Mouse (Mus musculus): Measurements from ENCODE around the gene Gprc5a. TPM values are rescaled to one million over a fixed set of nuclear protein-coding genes. Genes with fewer than 3 reads are reported as not detected.

Gene Gprc5a
- total and polyA plus RNA-seq, 3 experiments: 0.08 to 0.59 TPM; not detected in 1

- TF ChIP-seq SMC3 (IDR thresholded peaks at IDR 0.05; ENCODE audit: low read depth, low read length): no peak
- no peak for TF ChIP-seq ZNF384 (IDR thresholded peaks at IDR 0.05; ENCODE audit: low read depth, low read length)
- no peak for TF ChIP-seq MAFK (IDR thresholded peaks at IDR 0.05; ENCODE audit: insufficient replicate concordance, low read length)
- no peak for TF ChIP-seq IRF4 (IDR thresholded peaks at IDR 0.05; ENCODE audit: low read depth, low read length)
- no peak for TF ChIP-seq ELF1 (IDR thresholded peaks at IDR 0.05; ENCODE audit: low read depth, low read length)
- TF ChIP-seq TCF12 (IDR thresholded peaks at IDR 0.05; ENCODE audit: low read depth, low read length): no peak
- no peak for TF ChIP-seq SIN3A (IDR thresholded peaks at IDR 0.05; ENCODE audit: low read length)
- no peak for TF ChIP-seq ZKSCAN1 (IDR thresholded peaks at IDR 0.05; ENCODE audit: borderline replicate concordance, low read depth, low read length)
- dilution Hi-C loops (cut with MboI; ENCODE audit: extremely low pct_ligation_motif_present, extremely low pct_unique_long_range_greater_than_20kb, low sequenced_read_pairs): no loop called here
Observed at GRCm38 (mm10) chr6:135019564-135019963, 45.9 kb upstream of the Gprc5a start.

GRCm38 (mm10) chr6:135021633-135022032 lies 43.8 kb upstream of the Gprc5a start:
- no peaks in the 10 kb centered on the region for H3K9me3 ChIP-seq (replicated peaks; ENCODE audit: low read length)
- in situ Hi-C loops (cut with MboI; ENCODE audit: low pct_ligation_motif_present, low pct_unique_long_range_greater_than_20kb, low sequenced_read_pairs): no loop called here
- TF ChIP-seq KAT2A (IDR thresholded peaks at IDR 0.05; ENCODE audit: insufficient replicate concordance, low read length) (no peak), MYC (IDR thresholded peaks at IDR 0.05; ENCODE audit: low read depth, low read length) (no peak), ETS1 (conservative IDR thresholded peaks at IDR 0.05; ENCODE audit: low read depth, low read length) (no peak), USF2 (conservative IDR thresholded peaks at IDR 0.05; ENCODE audit: low read depth, low read length) (no peak), ZC3H11A (IDR thresholded peaks at IDR 0.05; ENCODE audit: low read depth, low read length) (no peak), TBP (conservative IDR thresholded peaks at IDR 0.05; ENCODE audit: low read depth, low read length) (no peak), UBTF (IDR thresholded peaks at IDR 0.05; ENCODE audit: low read depth, low read length) (no peak), GABPA (IDR thresholded peaks at IDR 0.05; ENCODE audit: insufficient replicate concordance, low read depth, low read length) (no peak), HCFC1 (IDR thresholded peaks at IDR 0.05; ENCODE audit: low read depth, low read length) (no peak)
- no peak for DNase-seq (ENCODE audit: extremely low read depth)
- dilution Hi-C loops (cut with MboI; ENCODE audit: extremely low pct_ligation_motif_present, extremely low pct_unique_long_range_greater_than_20kb, low sequenced_read_pairs): no loop called here
- no peak overlapping the region for H3K4me3 ChIP-seq (replicated peaks in 1 of 3; ENCODE audit: low read depth in 2 of 3, low read length in 2 of 3, poor library complexity in 1 of 3)
- H3K27ac ChIP-seq (ENCODE audit: insufficient read depth, low read depth): no peak overlapping the region
- H3K9ac ChIP-seq (ENCODE audit: insufficient read depth, low read depth): no peak overlapping the region
- no peaks in the 10 kb centered on the region for H3K27me3 ChIP-seq (replicated peaks)
- H3K36me3 ChIP-seq (replicated peaks in 1 of 2; ENCODE audit: control insufficient read depth in 1 of 2, insufficient read depth in 1 of 2, low read length in 1 of 2): peaks cover 74 to 87% of the 10 kb centered on the region in 2 experiments
- peaks cover 0 to 6% of the 10 kb centered on the region in 2 experiments; a peak in 1 of 4 replicates for H3K4me1 ChIP-seq (ENCODE audit: control insufficient read depth in 1 of 2, insufficient read depth in 2 of 2)
- no peak overlapping the region for H3K4me2 ChIP-seq (ENCODE audit: insufficient read depth, low read depth, poor library complexity, severe bottlenecking)
- H3K79me2 ChIP-seq (replicated peaks; ENCODE audit: control insufficient read depth, extremely low read depth, insufficient read depth, poor library complexity, severe bottlenecking): no peaks in the 10 kb centered on the region

More at GRCm38 (mm10) chr6:135019564-135019963, 45.9 kb upstream of the Gprc5a start:
- Histone ChIP-seq H3K4me3 (replicated peaks in 1 of 3; ENCODE audit: low read depth in 2 of 3, low read length in 2 of 3, poor library complexity in 1 of 3) (no peak overlapping the region), H3K9me3 (replicated peaks; ENCODE audit: low read length) (no peaks in the 10 kb centered on the region), H3K79me2 (replicated peaks; ENCODE audit: control insufficient read depth, extremely low read depth, insufficient read depth, poor library complexity, severe bottlenecking) (no peaks in the 10 kb centered on the region), H3K27ac (ENCODE audit: insufficient read depth, low read depth) (no peak overlapping the region), H3K4me1 (ENCODE audit: control insufficient read depth in 1 of 2, insufficient read depth in 2 of 2) (no peaks in the 10 kb centered on the region), H3K27me3 (replicated peaks) (no peaks in the 10 kb centered on the region), H3K9ac (ENCODE audit: insufficient read depth, low read depth) (no peak overlapping the region), H3K4me2 (ENCODE audit: insufficient read depth, low read depth, poor library complexity, severe bottlenecking) (no peak overlapping the region), H3K36me3 (replicated peaks in 1 of 2; ENCODE audit: control insufficient read depth in 1 of 2, insufficient read depth in 1 of 2, low read length in 1 of 2) (peaks cover 91 to 98% of the 10 kb centered on the region in 2 experiments)
- in situ Hi-C loops (cut with MboI; ENCODE audit: low pct_ligation_motif_present, low pct_unique_long_range_greater_than_20kb, low sequenced_read_pairs): no loop called here
- DNase-seq (ENCODE audit: extremely low read depth): no peak
